Mouse (Mus musculus) fibroblast of lung, adult 2 months (primary cell): ENCODE data around the gene Tsacc.

ENCODE experiments used
- DNase-seq: peaks from one replicate; pipeline ENCODE4 v3.0.0-alpha.2; 2011; ENCODE audit warnings: low read depth

The Tsacc gene

GRCm38 (mm10) chr3:88238866-88239391, 57.9 kb downstream of the Tsacc start:
- no peak for DNase-seq

- no peak for DNase-seq
Observed at GRCm38 (mm10) chr3:88237556-88238194, 59.1 kb downstream of the Tsacc start.

GRCm38 (mm10) chr3:88237161-88237555, 59.6 kb downstream of the Tsacc start:
- DNase-seq, result no peak

- DNase-seq, result no peak
Observed at GRCm38 (mm10) chr3:88235616-88236015, 61.2 kb downstream of the Tsacc start.

- DNase-seq, result no peak
Observed at GRCm38 (mm10) chr3:88235216-88235615, 61.6 kb downstream of the Tsacc start.

- DNase-seq, result no peak
Observed at GRCm38 (mm10) chr3:88234041-88234440, 62.8 kb downstream of the Tsacc start.

GRCm38 (mm10) chr3:88232851-88233649, 63.7 kb downstream of the Tsacc start:
- no peak for DNase-seq
